Mouse (Mus musculus): Measurements from ENCODE around the gene Sgms2. TPM values are rescaled to one million over a fixed set of nuclear protein-coding genes. Genes with fewer than 3 reads are reported as not detected.

Gene Sgms2
- total and polyA plus RNA-seq, 3 experiments = 0.92 to 2.5 (median 1.4) TPM

DNA sequence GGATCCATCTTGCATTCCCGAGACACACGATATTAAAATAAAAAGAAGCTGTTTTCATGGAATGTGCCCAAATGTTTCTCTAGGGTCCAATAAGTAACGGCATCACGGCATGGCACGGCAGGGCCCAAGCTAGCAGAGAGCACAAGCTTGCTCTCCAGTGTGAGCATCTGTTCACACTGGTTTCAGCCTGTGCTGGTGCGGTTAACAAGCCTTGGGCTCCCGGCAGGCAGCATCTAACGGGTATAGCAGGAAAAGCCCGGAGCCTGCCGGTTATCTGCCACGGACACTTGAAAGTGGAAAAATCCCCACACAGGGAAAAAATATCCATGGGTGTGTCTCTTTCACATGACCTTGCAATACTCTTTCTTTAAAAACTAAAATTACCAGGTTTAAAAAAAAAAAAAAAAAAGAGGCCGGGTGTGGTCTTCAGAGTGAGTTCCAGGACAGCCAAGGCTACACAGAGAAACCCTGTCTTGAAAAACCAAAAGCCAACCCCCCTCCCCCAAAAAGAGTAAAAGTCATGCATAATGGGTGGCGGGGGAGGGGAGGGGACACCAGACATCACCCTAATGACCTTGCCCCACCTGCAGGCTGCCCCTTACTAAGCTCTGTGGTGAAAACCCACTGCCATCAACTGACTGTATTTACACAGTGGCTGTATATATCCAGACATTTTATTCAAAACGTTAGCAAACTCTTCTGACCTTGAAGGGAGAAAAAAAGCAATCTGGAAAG is 169.0 kb downstream of the Sgms2 start:
- Histone ChIP-seq H3K4me1 (ENCODE audit: control insufficient read depth, insufficient read depth, low read length) (peaks cover 2% of the 10 kb centered on the region), H3K9ac (ENCODE audit: low read depth, low read length) (no peak overlapping the region), H3K4me3 (no peak overlapping the region), H3K27me3 (ENCODE audit: control insufficient read depth, insufficient read depth, low read length) (peaks cover 2% of the 10 kb centered on the region; the same call in 1 of the 2 replicates), H3K36me3 (ENCODE audit: control insufficient read depth, insufficient read depth, low read length) (no peaks in the 10 kb centered on the region), H3K79me2 (replicated peaks; ENCODE audit: control insufficient read depth, insufficient read depth, low read length) (no peaks in the 10 kb centered on the region), H3K27ac (no peak overlapping the region)
- 66% methylated on average over 14 of the region's 14 CpGs for WGBS
- DNase-seq = no peak
- TF ChIP-seq CTCF (IDR thresholded peaks at IDR 0.05) (no peak), POLR2A (IDR thresholded peaks at IDR 0.05; ENCODE audit: insufficient read depth, low read depth, low read length) (no peak), EP300 (IDR thresholded peaks at IDR 0.05; ENCODE audit: insufficient read depth, low read depth, low read length) (no peak)
- intact Hi-C loops (cut with DNase I) = no loop called here

DNA sequence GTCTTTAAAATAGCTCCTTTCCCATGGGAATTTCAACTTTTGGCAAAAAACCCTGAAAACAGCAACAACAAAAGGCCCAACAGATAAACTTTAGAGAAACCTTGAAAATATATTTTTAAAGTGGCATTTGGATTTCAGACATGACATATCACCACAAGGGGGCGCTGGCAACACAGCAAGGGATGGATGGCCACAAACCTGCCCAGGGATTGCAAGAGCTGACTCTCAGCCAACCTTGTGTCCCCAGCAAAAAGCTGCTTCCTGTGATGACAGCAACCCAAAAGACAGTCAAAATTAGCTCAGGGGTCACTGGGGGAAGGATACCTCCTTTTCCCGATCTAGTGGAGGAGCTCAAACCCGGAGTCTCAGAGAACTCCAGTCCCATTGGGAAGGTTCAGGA is 171.0 kb downstream of the Sgms2 start:
- DNase-seq = peak; percentile 72 to 75
- intact Hi-C loops (cut with DNase I) = loop anchor here (1.0 kb wide), 2 partner anchors 204 to 232 kb away; no protein-coding TSS in a partner anchor
- Histone ChIP-seq H3K36me3 (ENCODE audit: control insufficient read depth, insufficient read depth, low read length) (no peaks in the 10 kb centered on the region), H3K27me3 (ENCODE audit: control insufficient read depth, insufficient read depth, low read length) (peaks cover 2% of the 10 kb centered on the region; the same call in 1 of the 2 replicates), H3K9ac (ENCODE audit: low read depth, low read length) (no peak overlapping the region), H3K27ac (no peak overlapping the region), H3K4me3 (no peak overlapping the region), H3K79me2 (replicated peaks; ENCODE audit: control insufficient read depth, insufficient read depth, low read length) (no peaks in the 10 kb centered on the region), H3K4me1 (ENCODE audit: control insufficient read depth, insufficient read depth, low read length) (peaks cover 2% of the 10 kb centered on the region)
- WGBS = 1% methylated on average over 3 of the region's 3 CpGs
- TF ChIP-seq EP300 (IDR thresholded peaks at IDR 0.05; ENCODE audit: insufficient read depth, low read depth, low read length) = 0 out of 2 replicates have a peak, but pooled peaks have one; percentile 26
- TF ChIP-seq CTCF (IDR thresholded peaks at IDR 0.05) = peak; percentile 97; the same call in 1 of the 2 replicates
- TF ChIP-seq POLR2A (IDR thresholded peaks at IDR 0.05; ENCODE audit: insufficient read depth, low read depth, low read length) = no peak

DNA sequence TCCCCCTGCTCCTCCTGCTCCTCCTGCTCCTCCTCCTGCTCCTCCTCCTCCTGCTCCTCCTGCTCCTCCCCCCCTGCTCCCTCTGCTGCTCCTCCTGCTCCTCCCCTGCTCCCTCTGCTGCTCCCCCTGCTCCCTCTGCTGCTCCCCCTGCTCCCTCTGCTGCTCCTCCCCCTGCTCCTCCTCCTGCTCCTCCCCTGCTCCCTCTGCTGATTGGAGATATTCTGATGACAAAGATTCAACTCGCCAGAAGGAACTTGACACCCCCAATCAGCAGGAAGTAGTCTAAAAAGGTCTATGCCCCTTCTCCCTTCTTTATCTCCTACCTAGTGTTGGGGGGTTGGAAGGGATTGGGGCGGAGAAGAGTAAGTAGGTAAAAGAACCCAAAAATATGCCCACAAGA is 173.0 kb downstream of the Sgms2 start:
- H3K4me3 ChIP-seq = no peak overlapping the region
- 47% methylated on average over 2 of the region's 2 CpGs for WGBS
- intact Hi-C loops (cut with DNase I) = no loop called here

DNA sequence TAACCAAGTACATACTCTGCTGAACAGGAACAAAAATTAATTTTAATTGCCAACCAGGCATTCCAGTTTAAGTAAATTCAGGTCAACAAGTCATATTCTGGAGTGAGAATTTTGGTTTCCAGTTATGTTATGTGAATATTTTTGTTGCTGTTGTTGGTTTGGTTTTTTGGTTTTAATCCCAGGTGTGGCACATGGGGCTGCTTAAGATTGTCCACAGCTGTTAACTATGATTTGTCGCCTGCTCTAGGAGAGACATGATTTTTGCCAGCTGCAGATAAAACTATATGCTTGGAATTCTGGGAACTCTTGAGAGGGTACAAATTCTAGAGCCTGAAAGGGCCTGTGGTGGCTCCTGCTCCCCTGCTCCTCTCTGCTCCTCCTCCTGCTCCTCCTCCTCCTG is 174.1 kb downstream of the Sgms2 start:
- intact Hi-C loops (cut with DNase I) = no loop called here
- Histone ChIP-seq H3K9ac (ENCODE audit: low read depth, low read length) (no peak overlapping the region), H3K4me3 (no peak overlapping the region), H3K4me1 (ENCODE audit: control insufficient read depth, insufficient read depth, low read length) (peaks cover 2% of the 10 kb centered on the region), H3K27ac (no peak overlapping the region), H3K36me3 (ENCODE audit: control insufficient read depth, insufficient read depth, low read length) (no peaks in the 10 kb centered on the region), H3K79me2 (replicated peaks; ENCODE audit: control insufficient read depth, insufficient read depth, low read length) (no peaks in the 10 kb centered on the region), H3K27me3 (ENCODE audit: control insufficient read depth, insufficient read depth, low read length) (peaks cover 2% of the 10 kb centered on the region; the same call in 1 of the 2 replicates)
- WGBS = 90% methylated on average over 1 of the region's 1 CpGs
- DNase-seq = no peak
- no peak for TF ChIP-seq CTCF (IDR thresholded peaks at IDR 0.05)
- no peak for TF ChIP-seq EP300 (IDR thresholded peaks at IDR 0.05; ENCODE audit: insufficient read depth, low read depth, low read length)
- TF ChIP-seq POLR2A (IDR thresholded peaks at IDR 0.05; ENCODE audit: insufficient read depth, low read depth, low read length) = no peak

More for the DNA sequence above, 173.0 kb downstream of the Sgms2 start:
- no peak for DNase-seq
- Histone ChIP-seq H3K9ac (ENCODE audit: low read depth, low read length) (no peak overlapping the region), H3K27me3 (ENCODE audit: control insufficient read depth, insufficient read depth, low read length) (peaks cover 2% of the 10 kb centered on the region; the same call in 1 of the 2 replicates), H3K36me3 (ENCODE audit: control insufficient read depth, insufficient read depth, low read length) (no peaks in the 10 kb centered on the region), H3K79me2 (replicated peaks; ENCODE audit: control insufficient read depth, insufficient read depth, low read length) (no peaks in the 10 kb centered on the region), H3K4me1 (ENCODE audit: control insufficient read depth, insufficient read depth, low read length) (peaks cover 2% of the 10 kb centered on the region), H3K27ac (no peak overlapping the region)
- TF ChIP-seq EP300 (IDR thresholded peaks at IDR 0.05; ENCODE audit: insufficient read depth, low read depth, low read length) = no peak
- TF ChIP-seq POLR2A (IDR thresholded peaks at IDR 0.05; ENCODE audit: insufficient read depth, low read depth, low read length) = no peak
- no peak for TF ChIP-seq CTCF (IDR thresholded peaks at IDR 0.05)

DNA sequence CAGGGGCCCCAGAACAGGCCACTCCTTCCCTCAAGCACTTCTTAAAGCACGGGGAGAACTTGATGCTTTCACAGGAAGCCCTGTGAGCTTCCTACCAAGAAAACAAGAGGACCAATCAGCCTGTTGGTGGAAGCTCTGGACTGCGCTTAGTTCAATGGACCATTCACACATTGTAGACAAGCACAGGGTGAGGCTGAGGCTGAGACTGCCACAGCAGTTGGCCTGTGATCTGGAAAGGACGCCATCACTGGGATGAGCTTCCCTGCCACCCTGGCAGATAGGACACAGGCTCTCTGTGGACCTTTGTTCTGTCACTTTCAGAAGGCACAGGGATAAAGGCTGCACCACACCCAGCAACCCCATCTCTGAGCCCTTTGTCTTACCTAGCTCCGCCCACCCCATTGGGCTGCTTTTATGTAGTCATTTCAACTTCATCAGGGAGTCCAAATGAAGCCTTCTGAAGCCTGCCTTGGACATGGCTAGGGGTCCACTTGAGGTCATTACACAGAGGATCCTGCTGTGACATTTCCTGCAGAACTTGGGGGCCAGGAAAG is 175.2 kb downstream of the Sgms2 start:
- WGBS = 49% methylated on average over 4 of the region's 4 CpGs
- Histone ChIP-seq H3K4me1 (ENCODE audit: control insufficient read depth, insufficient read depth, low read length) (peaks cover 2% of the 10 kb centered on the region), H3K27ac (no peak overlapping the region), H3K27me3 (ENCODE audit: control insufficient read depth, insufficient read depth, low read length) (peaks cover 2% of the 10 kb centered on the region; the same call in 1 of the 2 replicates), H3K9ac (ENCODE audit: low read depth, low read length) (no peak overlapping the region), H3K36me3 (ENCODE audit: control insufficient read depth, insufficient read depth, low read length) (no peaks in the 10 kb centered on the region), H3K79me2 (replicated peaks; ENCODE audit: control insufficient read depth, insufficient read depth, low read length) (no peaks in the 10 kb centered on the region), H3K4me3 (no peak overlapping the region)
- TF ChIP-seq CTCF (IDR thresholded peaks at IDR 0.05) = no peak
- no peak for TF ChIP-seq POLR2A (IDR thresholded peaks at IDR 0.05; ENCODE audit: insufficient read depth, low read depth, low read length)
- no peak for TF ChIP-seq EP300 (IDR thresholded peaks at IDR 0.05; ENCODE audit: insufficient read depth, low read depth, low read length)
- intact Hi-C loops (cut with DNase I) = no loop called here
- no peak for DNase-seq

DNA sequence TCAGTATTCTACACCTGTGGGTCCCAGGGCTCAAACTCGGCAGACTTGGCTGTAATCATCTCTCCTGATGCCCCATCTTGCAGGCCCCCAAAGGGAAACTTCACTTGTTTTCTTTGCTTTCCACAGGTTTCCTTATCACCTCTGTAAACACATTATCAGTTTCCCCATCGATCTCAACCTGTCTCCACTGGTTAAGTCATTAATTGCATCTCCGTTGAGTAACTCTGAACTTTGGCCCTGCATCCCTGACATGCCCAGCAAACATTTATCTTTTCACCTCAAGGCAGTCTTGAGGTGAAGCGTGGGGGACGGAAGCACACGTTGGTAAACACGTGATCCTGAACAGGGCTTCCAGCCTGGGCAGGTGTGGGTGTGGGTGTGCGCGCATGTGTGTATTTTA is 178.9 kb downstream of the Sgms2 start:
- intact Hi-C loops (cut with DNase I) = no loop called here
- Histone ChIP-seq H3K27me3 (ENCODE audit: control insufficient read depth, insufficient read depth, low read length) (no peaks in the 10 kb centered on the region), H3K9ac (ENCODE audit: low read depth, low read length) (no peak overlapping the region), H3K27ac (no peak overlapping the region), H3K4me1 (ENCODE audit: control insufficient read depth, insufficient read depth, low read length) (no peaks in the 10 kb centered on the region), H3K79me2 (replicated peaks; ENCODE audit: control insufficient read depth, insufficient read depth, low read length) (no peaks in the 10 kb centered on the region), H3K36me3 (ENCODE audit: control insufficient read depth, insufficient read depth, low read length) (no peaks in the 10 kb centered on the region), H3K4me3 (no peak overlapping the region)
- WGBS = 71% methylated on average over 9 of the region's 9 CpGs
- no peak for DNase-seq
- no peak for TF ChIP-seq CTCF (IDR thresholded peaks at IDR 0.05)

All from heart, adult 2 months (tissue).